Mouse (Mus musculus): ENCODE data around the gene Mdc1.

Gene Mdc1

GRCm38 (mm10) chr17:35887725-35888124 lies 46.4 kb downstream of the Mdc1 start:
- DNase-seq: no peak

- peak; percentile 91 for DNase-seq
Observed at GRCm38 (mm10) chr17:35896781-35897643, 55.7 kb downstream of the Mdc1 start, which contains the start of gene 2310061I04Rik. TSS of gene 2310061I04Rik (minus strand) at chr17:35897431.

GRCm38 (mm10) chr17:35897644-35898573 lies 56.6 kb downstream of the Mdc1 start:
- peak; percentile 50 for DNase-seq

DNA sequence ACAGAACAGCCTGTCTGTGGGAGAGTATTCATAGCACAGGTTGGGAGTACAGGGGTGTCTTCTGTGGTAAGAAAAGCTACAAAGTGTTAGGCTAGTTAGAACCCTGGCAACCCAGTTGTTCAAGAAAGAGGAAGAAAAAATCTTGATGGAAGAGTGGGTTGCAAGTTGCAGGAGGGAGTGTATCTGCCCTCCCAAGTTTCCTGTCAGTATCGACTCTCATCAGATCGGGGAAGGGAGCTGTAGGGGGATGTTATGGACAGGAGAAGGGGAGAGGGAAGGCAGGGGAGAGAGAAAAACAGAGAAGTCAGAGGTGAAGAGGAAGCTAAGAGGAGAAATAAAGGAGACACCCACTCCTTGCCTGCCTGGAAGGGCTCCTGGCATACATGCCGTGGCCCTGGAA lies 59.3 kb downstream of the Mdc1 start:
- no peak for DNase-seq

DNA sequence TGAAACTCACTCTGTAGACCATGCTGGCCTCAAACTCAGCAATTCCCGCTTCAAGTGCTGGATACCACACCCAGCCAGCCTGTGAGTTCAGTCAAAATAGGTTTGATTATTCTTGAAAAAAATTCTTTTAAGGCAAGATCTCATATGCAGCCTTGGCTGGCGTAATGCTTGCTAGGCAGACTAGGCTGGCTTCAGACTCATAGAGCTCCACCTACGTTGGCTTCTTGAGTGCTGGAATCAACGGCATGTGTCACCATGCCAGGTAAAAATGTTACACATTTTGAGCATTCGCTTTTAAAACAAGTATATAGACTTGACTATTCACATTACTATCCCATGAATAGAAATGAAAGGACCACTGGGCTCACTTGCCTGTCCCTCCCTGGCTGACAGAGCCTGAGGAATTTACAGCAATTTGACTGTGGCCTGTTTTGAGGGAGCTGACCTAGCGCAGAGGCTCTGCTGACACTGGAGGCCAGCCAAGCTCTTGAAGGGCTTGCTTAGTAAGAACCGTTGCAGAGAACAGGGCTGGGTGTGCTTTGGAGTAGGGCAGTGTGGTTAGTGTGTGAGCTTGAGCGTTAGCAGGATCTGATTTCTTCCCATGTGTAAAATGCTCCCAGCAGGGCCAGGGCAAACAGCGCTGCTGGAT lies 62.2 kb downstream of the Mdc1 start:
- peak; percentile 83 for DNase-seq

DNA sequence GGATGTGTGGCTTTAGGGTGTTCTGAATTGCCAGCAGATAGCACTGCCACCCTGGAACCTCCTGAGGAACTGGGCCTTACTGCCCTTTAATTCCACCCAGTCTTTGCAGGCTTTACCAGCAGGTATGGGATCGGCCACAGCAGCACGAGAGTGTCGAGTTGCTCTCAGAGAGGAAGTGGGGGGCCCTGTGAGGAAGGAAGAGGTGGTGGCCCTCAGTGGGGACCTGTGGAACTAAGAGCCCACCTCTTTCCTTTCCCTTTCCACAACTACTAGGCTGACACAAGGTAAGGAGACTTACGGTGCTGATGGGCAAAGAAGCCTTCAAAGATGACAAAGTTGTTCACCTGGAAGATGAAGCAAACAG lies 62.7 kb downstream of the Mdc1 start:
- DNase-seq: no peak

- DNase-seq: no peak
Observed at GRCm38 (mm10) chr17:35905587-35905986, 64.3 kb downstream of the Mdc1 start.

DNA sequence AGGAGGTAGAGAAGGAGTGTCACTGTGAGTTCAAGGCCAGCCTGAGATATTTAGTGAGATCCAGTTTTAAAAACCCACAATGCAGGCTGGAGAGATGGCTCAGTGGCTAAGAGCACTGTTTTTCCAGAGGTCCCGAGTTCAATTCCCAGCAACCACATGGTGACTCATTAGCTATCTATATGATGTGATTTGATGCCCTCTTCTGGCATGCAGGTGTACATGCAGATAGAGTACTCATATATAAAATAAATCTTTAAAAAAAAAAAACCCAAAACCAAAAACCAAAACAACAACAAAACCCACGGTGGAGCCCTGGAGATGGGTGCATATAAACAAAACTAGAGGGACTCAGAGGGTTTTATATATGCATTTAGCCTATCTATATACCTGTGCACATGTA lies 66.3 kb downstream of the Mdc1 start:
- DNase-seq: no peak

Data from kidney, adult 11 months (tissue).